Mouse (Mus musculus) granulocyte monocyte progenitor cell, adult 5-6 weeks (primary cell): ENCODE data around the gene Gm572. TPM values are rescaled to one million over a fixed set of nuclear protein-coding genes. Genes with fewer than 3 reads are reported as not detected.

Source experiments
- ATAC-seq: replicated peaks from 2 replicates; pipeline ENCODE4 v1.8.0; 2016; ENCODE audit warnings: mild to moderate bottlenecking, moderate TSS enrichment, inconsistent platforms; ENCODE audit not compliant: poor library complexity, severe bottlenecking
- total RNA-seq, 2 experiments: library from RNA; stranded (forward) in 1 of 2; stranded (reverse) in 1 of 2; fragments of 200-712, 200-1000 nt in 1 of 2; fragments of >200 nt in 1 of 2; fragmentation: Nextera tagmentation in 1 of 2; gene quantifications; 2 replicates each; pipeline ENCODE4 v1.2.3; 2014 to 2017

Gene Gm572
- total RNA-seq, 2 experiments from 2014 or later: not detected

- ATAC-seq: no peak
These were observed 67.3 kb downstream of the Gm572 start for GRCm38 (mm10) chr4:148710446-148710845.

- no peak for ATAC-seq
These were observed 68.2 kb downstream of the Gm572 start for GRCm38 (mm10) chr4:148711323-148711722.

DNA sequence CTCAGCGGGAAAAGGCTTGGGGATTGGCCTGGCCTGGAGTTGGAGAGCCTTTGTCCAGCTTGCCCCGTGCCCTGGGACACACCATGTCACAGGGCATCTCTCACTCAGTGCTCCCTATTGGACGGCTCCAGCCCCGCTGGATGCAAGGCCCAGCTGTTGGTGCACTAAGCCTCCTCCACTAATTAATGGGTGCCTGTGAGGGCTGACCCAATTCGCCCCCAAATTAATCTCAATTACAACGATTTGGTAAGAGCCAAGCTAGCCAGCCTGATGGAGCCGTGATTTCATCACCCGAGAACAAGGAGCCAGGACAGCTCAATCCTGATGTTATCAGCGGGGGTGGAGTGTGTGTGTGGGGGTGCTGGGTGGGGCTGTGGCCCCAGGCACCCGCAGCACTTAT, 69.5 kb downstream of the Gm572 start:
- no peak for ATAC-seq

GRCm38 (mm10) chr4:148714064-148714463, 70.9 kb downstream of the Gm572 start:
- ATAC-seq: no peak; the same call in 1 of the 2 replicates

DNA sequence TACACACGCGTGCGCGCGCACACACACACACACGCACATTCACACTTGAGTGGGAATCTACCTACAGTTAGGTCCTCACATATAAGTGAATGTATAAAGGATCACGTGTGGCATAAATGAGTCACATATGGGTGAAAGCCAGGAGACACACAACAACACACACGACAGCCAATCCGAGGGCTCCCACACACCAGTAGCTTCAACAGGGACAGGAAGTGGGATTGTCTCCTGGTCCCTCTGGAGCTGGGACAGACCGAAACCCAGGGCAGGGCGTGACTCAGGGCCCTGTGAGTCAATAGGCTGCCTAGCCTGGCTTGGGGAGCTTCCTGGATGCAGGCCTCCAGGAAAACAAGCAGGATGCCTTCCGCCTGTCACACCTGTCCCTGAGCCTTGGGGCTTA, 71.6 kb downstream of the Gm572 start:
- no peak for ATAC-seq

GRCm38 (mm10) chr4:148715396-148715795, 72.3 kb downstream of the Gm572 start:
- ATAC-seq: no peak

Other genes starting within 250 kb of the Gm572 start
- gene Ubiad1, start 198.5 kb upstream of the Gm572 start, total RNA-seq (2014; fragmentation: Nextera tagmentation): 7.9 and 16.8 TPM in 2 replicates
- gene Ubiad1, start 198.5 kb upstream of the Gm572 start, total RNA-seq (2017): 9.5 and 12.2 TPM in 2 replicates
- 25.6 and 51.9 TPM in 2 replicates for gene Mtor, start 194.7 kb upstream of the Gm572 start, total RNA-seq (2014; fragmentation: Nextera tagmentation)
- gene Mtor, start 194.7 kb upstream of the Gm572 start, total RNA-seq (2017): 16.5 and 17.8 TPM in 2 replicates
- not detected in 2 replicates for gene Angptl7, start 142.9 kb upstream of the Gm572 start, total RNA-seq (2014; fragmentation: Nextera tagmentation)
- gene Angptl7, start 142.9 kb upstream of the Gm572 start, total RNA-seq (2017): 0.39 TPM in 1 of 2 replicates, not detected in the other
- 63.9 and 80.2 TPM in 2 replicates for gene Exosc10, start 84.9 kb upstream of the Gm572 start, total RNA-seq (2014; fragmentation: Nextera tagmentation)
- 57.7 and 62.5 TPM in 2 replicates for gene Exosc10, start 84.9 kb upstream of the Gm572 start, total RNA-seq (2017)
- gene Srm, start 51.8 kb upstream of the Gm572 start, total RNA-seq (2014; fragmentation: Nextera tagmentation): 230 and 275 TPM in 2 replicates
- 53.4 and 63.4 TPM in 2 replicates for gene Srm, start 51.8 kb upstream of the Gm572 start, total RNA-seq (2017)
- gene Masp2, start 40.8 kb upstream of the Gm572 start, total RNA-seq (2014; fragmentation: Nextera tagmentation): 0.47 TPM in 1 of 2 replicates, not detected in the other
- 0.46 and 0.65 TPM in 2 replicates for gene Masp2, start 40.8 kb upstream of the Gm572 start, total RNA-seq (2017)
- 411 and 464 TPM in 2 replicates for gene Tardbp, start 16.3 kb upstream of the Gm572 start, total RNA-seq (2014; fragmentation: Nextera tagmentation)
- 541 and 579 TPM in 2 replicates for gene Tardbp, start 16.3 kb upstream of the Gm572 start, total RNA-seq (2017)
- 6.3 and 8.3 TPM in 2 replicates for gene Casz1, start 161.1 kb downstream of the Gm572 start, total RNA-seq (2014; fragmentation: Nextera tagmentation)
- gene Casz1, start 161.1 kb downstream of the Gm572 start, total RNA-seq (2017): 2.8 and 3.1 TPM in 2 replicates